Mouse (Mus musculus): ENCODE measurements around the gene AC161166.1. TPM values are rescaled to one million over a fixed set of nuclear protein-coding genes. Genes with fewer than 3 reads are reported as not detected.
"Not testable (repeated sequence)": the region's sequence is repeated elsewhere in the genome, so short reads cannot be mapped to it uniquely, and the experiment has no call there.

AC161166.1 gene
- polyA plus RNA-seq, 1 experiment, result 0.16 TPM

GRCm38 (mm10) chr7:24524978-24525377, 12.7 kb upstream of the AC161166.1 start:
- no peak overlapping the region for H3K4me3 ChIP-seq (ENCODE audit: insufficient read depth, poor library complexity, severe bottlenecking)
- H3K79me3 ChIP-seq (ENCODE audit: low read depth), result no peaks in the 10 kb centered on the region
- peaks cover 7% of the 10 kb centered on the region for H3K79me2 ChIP-seq (ENCODE audit: control insufficient read depth, insufficient read depth)
- H3K36me3 ChIP-seq (ENCODE audit: control insufficient read depth, insufficient read depth), result no peaks in the 10 kb centered on the region
- no peak overlapping the region for H3ac ChIP-seq (ENCODE audit: control insufficient read depth, insufficient read length, low read depth)
- TF ChIP-seq CTCF (IDR thresholded peaks at IDR 0.05; ENCODE audit: control insufficient read depth, insufficient read depth, insufficient read length) (no peak), USF1 (IDR thresholded peaks at IDR 0.05; ENCODE audit: low read depth) (no peak), CEBPB (IDR thresholded peaks at IDR 0.05; ENCODE audit: low read depth) (no peak), MYOD1 (IDR thresholded peaks at IDR 0.05; ENCODE audit: control insufficient read depth, insufficient read length, low read depth) (no peak), FOSL1 (IDR thresholded peaks at IDR 0.05; ENCODE audit: insufficient read depth, low read length, poor library complexity, severe bottlenecking) (no peak)
- no peaks in the 10 kb centered on the region for H3K27me3 ChIP-seq (ENCODE audit: control insufficient read depth, insufficient read depth, insufficient read length)

GRCm38 (mm10) chr7:24523723-24524122, 11.5 kb upstream of the AC161166.1 start:
- Histone ChIP-seq H3K4me3 (ENCODE audit: insufficient read depth, poor library complexity, severe bottlenecking) (no peak overlapping the region), H3K27me3 (ENCODE audit: control insufficient read depth, insufficient read depth, insufficient read length) (no peaks in the 10 kb centered on the region), H3K36me3 (ENCODE audit: control insufficient read depth, insufficient read depth) (no peaks in the 10 kb centered on the region), H3K79me3 (ENCODE audit: low read depth) (no peaks in the 10 kb centered on the region), H3K79me2 (ENCODE audit: control insufficient read depth, insufficient read depth) (no peaks in the 10 kb centered on the region), H3ac (ENCODE audit: control insufficient read depth, insufficient read length, low read depth) (no peak overlapping the region)
- TF ChIP-seq MAX (IDR thresholded peaks at IDR 0.05), result no peak
- TF ChIP-seq MYOD1 (IDR thresholded peaks at IDR 0.05; ENCODE audit: control insufficient read depth, insufficient read length, low read depth), result no peak
- TF ChIP-seq CEBPB (IDR thresholded peaks at IDR 0.05; ENCODE audit: low read depth), result no peak
- no peak for TF ChIP-seq MYOG (IDR thresholded peaks at IDR 0.05; ENCODE audit: control insufficient read depth, extremely low read depth, insufficient read length)

DNA sequence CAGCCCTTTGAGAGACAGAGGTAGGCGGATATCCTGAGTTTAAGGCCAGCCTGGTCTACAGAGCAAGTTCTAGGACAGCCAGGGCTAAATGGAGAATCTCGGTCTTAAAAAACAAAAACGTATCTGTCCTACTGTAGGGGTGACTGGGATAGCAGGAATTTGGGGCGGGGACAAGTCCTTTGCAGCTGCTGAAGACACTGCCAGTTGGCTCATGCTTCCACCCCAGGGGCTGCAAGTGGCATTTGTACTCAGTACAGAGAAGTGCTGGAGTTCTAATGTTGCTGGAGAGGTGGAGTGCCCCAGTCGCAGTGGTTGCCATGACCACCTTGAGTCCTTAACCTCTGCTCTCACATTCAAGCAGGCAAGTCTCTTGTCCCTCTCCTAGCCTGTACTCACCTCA, 10.6 kb upstream of the AC161166.1 start:
- Histone ChIP-seq H3K27me3 (ENCODE audit: control insufficient read depth, insufficient read depth, insufficient read length) (no peaks in the 10 kb centered on the region), H3K79me3 (ENCODE audit: low read depth) (no peaks in the 10 kb centered on the region), H3K4me3 (ENCODE audit: insufficient read depth, poor library complexity, severe bottlenecking) (no peak overlapping the region), H3K36me3 (ENCODE audit: control insufficient read depth, insufficient read depth) (no peaks in the 10 kb centered on the region), H3K79me2 (ENCODE audit: control insufficient read depth, insufficient read depth) (no peaks in the 10 kb centered on the region), H3ac (ENCODE audit: control insufficient read depth, insufficient read length, low read depth) (no peak overlapping the region)
- TF ChIP-seq CEBPB (IDR thresholded peaks at IDR 0.05; ENCODE audit: low read depth), result no peak
- no peak for TF ChIP-seq USF1 (IDR thresholded peaks at IDR 0.05; ENCODE audit: low read depth)
- no peak for TF ChIP-seq CTCF (IDR thresholded peaks at IDR 0.05; ENCODE audit: control insufficient read depth, insufficient read depth, insufficient read length)
- TF ChIP-seq MYOG (IDR thresholded peaks at IDR 0.05; ENCODE audit: control insufficient read depth, extremely low read depth, insufficient read length), result no peak
- no peak for TF ChIP-seq FOSL1 (IDR thresholded peaks at IDR 0.05; ENCODE audit: insufficient read depth, low read length, poor library complexity, severe bottlenecking)
- TF ChIP-seq MYOD1 (IDR thresholded peaks at IDR 0.05; ENCODE audit: control insufficient read depth, insufficient read length, low read depth), result no peak
- TF ChIP-seq MAX (IDR thresholded peaks at IDR 0.05), result no peak

GRCm38 (mm10) chr7:24520054-24520453, 7.8 kb upstream of the AC161166.1 start:
- not testable (repeated sequence) for H3K36me3 ChIP-seq (ENCODE audit: control insufficient read depth, insufficient read depth); H3K4me3 ChIP-seq (ENCODE audit: insufficient read depth, poor library complexity, severe bottlenecking)

GRCm38 (mm10) chr7:24519130-24519529, 6.9 kb upstream of the AC161166.1 start:
- Histone ChIP-seq H3K4me3 (ENCODE audit: insufficient read depth, poor library complexity, severe bottlenecking) (no peak overlapping the region), H3K79me3 (ENCODE audit: low read depth) (no peaks in the 10 kb centered on the region), H3K27me3 (ENCODE audit: control insufficient read depth, insufficient read depth, insufficient read length) (no peaks in the 10 kb centered on the region), H3K36me3 (ENCODE audit: control insufficient read depth, insufficient read depth) (no peaks in the 10 kb centered on the region), H3ac (ENCODE audit: control insufficient read depth, insufficient read length, low read depth) (no peak overlapping the region), H3K79me2 (ENCODE audit: control insufficient read depth, insufficient read depth) (no peaks in the 10 kb centered on the region)
- TF ChIP-seq USF1 (IDR thresholded peaks at IDR 0.05; ENCODE audit: low read depth) (no peak), MYOG (IDR thresholded peaks at IDR 0.05; ENCODE audit: control insufficient read depth, extremely low read depth, insufficient read length) (no peak), CTCF (IDR thresholded peaks at IDR 0.05; ENCODE audit: control insufficient read depth, insufficient read depth, insufficient read length) (no peak), MAX (IDR thresholded peaks at IDR 0.05) (no peak), MYOD1 (IDR thresholded peaks at IDR 0.05; ENCODE audit: control insufficient read depth, insufficient read length, low read depth) (no peak), CEBPB (IDR thresholded peaks at IDR 0.05; ENCODE audit: low read depth) (no peak), FOSL1 (IDR thresholded peaks at IDR 0.05; ENCODE audit: insufficient read depth, low read length, poor library complexity, severe bottlenecking) (no peak)

More at GRCm38 (mm10) chr7:24520054-24520453, 7.8 kb upstream of the AC161166.1 start:
- H3K27me3 ChIP-seq (ENCODE audit: control insufficient read depth, insufficient read depth, insufficient read length); H3ac ChIP-seq (ENCODE audit: control insufficient read depth, insufficient read length, low read depth); H3K79me2 ChIP-seq (ENCODE audit: control insufficient read depth, insufficient read depth); H3K79me3 ChIP-seq (ENCODE audit: low read depth): not testable (repeated sequence)

DNA sequence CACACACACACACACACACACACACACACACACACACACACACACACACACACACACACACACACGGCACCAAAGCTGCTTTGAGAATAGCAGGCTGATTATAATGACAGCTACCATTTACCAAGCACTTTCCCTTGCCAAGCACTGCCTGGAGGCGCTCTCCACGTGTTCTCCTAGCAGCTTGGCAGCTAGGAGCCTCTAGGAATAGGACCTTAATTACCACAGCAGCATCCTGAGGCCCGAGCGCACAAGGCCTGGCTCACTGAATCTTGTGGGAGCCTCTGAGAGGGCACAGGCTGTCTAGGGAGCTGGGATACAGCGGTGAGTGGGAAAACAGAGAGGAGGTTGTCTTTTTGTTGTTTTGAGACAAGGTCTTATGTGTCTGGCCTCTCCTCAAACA, 5.4 kb upstream of the AC161166.1 start:
- no peaks in the 10 kb centered on the region for H3K79me2 ChIP-seq (ENCODE audit: control insufficient read depth, insufficient read depth)
- TF ChIP-seq MYOD1 (IDR thresholded peaks at IDR 0.05; ENCODE audit: control insufficient read depth, insufficient read length, low read depth), result no peak
- no peak for TF ChIP-seq MAX (IDR thresholded peaks at IDR 0.05)
- TF ChIP-seq USF1 (IDR thresholded peaks at IDR 0.05; ENCODE audit: low read depth), result no peak
- TF ChIP-seq MYOG (IDR thresholded peaks at IDR 0.05; ENCODE audit: control insufficient read depth, extremely low read depth, insufficient read length), result no peak
- no peak for TF ChIP-seq FOSL1 (IDR thresholded peaks at IDR 0.05; ENCODE audit: insufficient read depth, low read length, poor library complexity, severe bottlenecking)
- TF ChIP-seq CEBPB (IDR thresholded peaks at IDR 0.05; ENCODE audit: low read depth), result no peak
- TF ChIP-seq CTCF (IDR thresholded peaks at IDR 0.05; ENCODE audit: control insufficient read depth, insufficient read depth, insufficient read length), result no peak
- H3K36me3 ChIP-seq (ENCODE audit: control insufficient read depth, insufficient read depth), result peaks cover 3% of the 10 kb centered on the region

More for the DNA sequence above, 5.4 kb upstream of the AC161166.1 start:
- Histone ChIP-seq H3ac (ENCODE audit: control insufficient read depth, insufficient read length, low read depth) (no peak overlapping the region), H3K4me3 (ENCODE audit: insufficient read depth, poor library complexity, severe bottlenecking) (no peak overlapping the region), H3K27me3 (ENCODE audit: control insufficient read depth, insufficient read depth, insufficient read length) (no peaks in the 10 kb centered on the region), H3K79me3 (ENCODE audit: low read depth) (no peaks in the 10 kb centered on the region)

Data from C2C12 (cell line).